Mouse (Mus musculus) right cerebral cortex, adult 2 months (tissue): ENCODE data around the gene Armc9.
A peak's percentile ranks its signal among the peaks of the same experiment; 100 is the strongest.

ENCODE experiments used
- DNase-seq, 2 experiments: peaks; one replicate each; pipeline ENCODE4 v3.0.0; 2021 to 2022; ENCODE audit warnings: low spot score in 2 of 2

The Armc9 gene

GRCm38 (mm10) chr1:86154133-86154823, at the start of gene Armc9:
Armc9 (plus strand) TSS chr1:86154780.
- peak; percentile 97 to 98 for DNase-seq

- DNase-seq = no peak
Measured at GRCm38 (mm10) chr1:86105054-86105453, 49.5 kb upstream of the Armc9 start.

DNA sequence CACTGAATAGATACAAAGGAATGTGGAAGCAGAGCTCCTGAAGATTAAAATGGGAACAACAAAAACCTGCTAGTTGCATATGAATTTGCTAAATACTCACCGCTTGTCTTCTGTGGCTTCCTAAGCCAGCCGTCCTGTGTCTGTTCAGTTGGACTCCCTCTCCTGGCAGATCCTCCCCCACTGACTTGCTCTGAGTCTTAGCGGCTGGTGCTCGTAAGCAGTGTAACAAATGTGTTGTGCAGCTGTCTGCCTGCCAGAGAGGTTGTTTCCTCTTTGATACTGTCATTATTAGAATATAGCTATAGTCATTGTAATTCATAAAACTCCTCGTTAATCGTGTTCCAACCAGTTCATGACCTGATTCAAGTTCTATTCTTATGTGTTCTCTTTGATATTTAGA, 42.8 kb upstream of the Armc9 start, which contains the start of gene Htr2b:
Gene Htr2b, minus strand, starts transcription at position 192 of the 400 bp plus-strand sequence.
- DNase-seq = peak; percentile 53

DNA sequence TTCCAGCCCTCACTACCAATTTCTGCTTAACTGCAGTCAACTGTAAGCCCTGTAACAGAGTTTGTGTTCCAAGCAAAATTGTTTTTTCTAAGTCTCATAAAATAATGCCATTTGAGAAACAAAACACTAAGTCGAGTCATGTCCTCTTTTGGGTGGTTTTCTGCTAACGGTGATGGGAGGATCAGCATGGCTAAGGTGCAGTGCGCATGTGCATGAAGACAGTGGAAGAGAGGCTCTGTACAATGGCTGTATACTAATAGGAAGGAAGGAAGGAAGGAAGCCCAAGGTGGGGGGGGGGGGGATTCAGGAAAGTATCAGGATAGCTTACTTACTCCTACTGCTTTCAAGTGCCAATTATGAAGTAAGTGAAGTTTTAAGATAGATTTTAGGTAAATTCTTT, 40.4 kb upstream of the Armc9 start:
- no peak for DNase-seq

DNA sequence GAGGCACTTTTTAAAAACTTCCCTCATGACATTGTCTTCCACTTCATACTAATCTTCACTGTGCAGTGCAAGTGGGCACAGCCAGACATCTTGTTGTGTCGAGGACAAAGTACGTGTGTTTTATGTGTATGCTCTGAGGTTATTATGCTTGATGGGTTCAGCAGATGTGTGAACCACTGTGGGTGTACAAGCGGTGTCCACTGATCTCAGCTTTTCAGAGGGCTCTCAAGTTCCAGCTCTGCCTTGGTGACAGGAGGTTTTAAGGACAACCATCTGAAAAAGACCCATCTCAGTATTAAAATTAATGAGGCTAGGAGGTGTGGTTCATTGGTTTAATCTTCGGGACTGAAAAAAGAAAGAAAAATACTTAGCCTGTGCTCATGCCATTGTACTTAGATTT, 35.0 kb upstream of the Armc9 start:
- no peak for DNase-seq

DNA sequence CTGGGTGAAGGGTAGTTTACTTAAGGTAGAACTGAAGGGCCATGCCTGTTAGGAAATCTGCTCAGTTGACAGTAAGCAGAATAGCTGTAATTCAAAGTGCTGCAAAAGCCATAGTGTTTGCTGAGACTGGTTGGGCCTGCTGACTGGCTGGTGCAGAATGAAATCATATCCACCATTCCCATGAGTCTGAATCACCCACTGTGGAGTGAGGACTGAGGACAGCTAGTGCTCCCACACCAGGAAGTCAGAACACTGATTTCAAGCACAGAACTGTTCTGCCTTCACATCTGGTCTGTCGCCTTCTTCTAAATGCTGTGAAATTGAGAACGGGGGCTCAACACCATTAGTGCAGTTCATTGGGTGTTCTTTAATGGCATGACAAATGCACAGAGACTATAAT, 28.5 kb upstream of the Armc9 start:
- no peak for DNase-seq

DNA sequence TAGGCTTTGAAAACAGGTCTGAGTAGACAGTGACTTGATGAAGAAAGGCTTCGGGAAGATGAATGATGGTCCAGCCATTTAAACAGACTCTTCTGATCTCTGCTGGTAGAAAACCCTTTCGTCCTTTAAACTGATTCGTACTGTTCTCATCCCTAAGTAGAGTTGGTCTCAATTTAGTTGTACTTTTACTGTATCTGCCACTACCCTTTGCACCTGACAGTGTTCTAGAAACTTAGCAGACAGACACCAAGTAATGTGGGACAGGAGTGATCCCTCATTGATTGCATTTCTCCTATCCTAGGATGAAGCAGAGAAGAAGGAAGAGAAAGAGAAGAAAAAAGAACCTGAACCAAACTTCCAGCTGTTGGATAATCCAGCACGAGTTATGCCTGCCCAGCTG, 21.2 kb upstream of the Armc9 start, which contains the start of gene Gm21972:
Gene Gm21972, plus strand, starts transcription at position 301 of the 400 bp plus-strand sequence.
- DNase-seq = no peak

GRCm38 (mm10) chr1:86135315-86135714, 19.3 kb upstream of the Armc9 start:
- no peak for DNase-seq

DNA sequence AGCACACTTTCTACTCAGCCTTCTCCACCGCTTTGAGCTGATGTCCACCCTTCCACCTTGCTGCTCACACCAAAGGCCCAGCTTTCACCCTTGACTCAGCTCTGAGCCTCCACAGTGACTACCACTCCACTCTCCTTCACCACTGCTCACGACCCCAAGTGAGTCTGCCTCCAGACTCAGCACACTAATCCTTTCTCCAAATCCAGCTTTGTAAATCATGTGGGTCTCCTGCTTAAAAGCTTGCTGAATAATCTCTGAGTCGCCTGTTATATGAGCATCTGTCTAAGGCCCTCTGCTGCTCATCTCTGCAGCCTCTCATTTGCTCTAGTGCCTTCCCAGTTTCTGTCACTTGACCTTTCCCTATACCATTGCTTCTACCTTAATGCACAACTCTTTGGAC, 13.5 kb upstream of the Armc9 start:
- DNase-seq = no peak

DNA sequence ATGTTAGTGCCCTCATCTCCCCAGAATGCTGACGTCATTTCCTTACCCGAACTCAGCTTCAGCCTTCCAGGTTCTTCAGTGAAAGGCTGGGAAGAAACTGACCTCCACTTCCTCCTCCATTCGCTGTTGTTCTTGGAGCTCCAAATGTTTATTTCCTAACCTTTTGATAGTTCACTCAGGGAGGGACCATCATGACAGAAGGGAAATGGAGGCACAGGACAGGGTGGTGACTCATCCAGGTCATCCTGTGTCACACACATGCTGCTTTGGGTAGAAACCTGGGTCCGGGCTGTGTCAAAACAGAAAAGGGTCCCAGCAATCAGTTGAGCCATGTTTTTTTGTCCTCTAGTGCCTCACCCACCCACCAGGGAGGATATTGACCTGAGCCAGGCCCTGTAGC, 11.4 kb upstream of the Armc9 start:
- DNase-seq = no peak

- no peak for DNase-seq
Measured at GRCm38 (mm10) chr1:86144001-86144944, 10.3 kb upstream of the Armc9 start.

DNA sequence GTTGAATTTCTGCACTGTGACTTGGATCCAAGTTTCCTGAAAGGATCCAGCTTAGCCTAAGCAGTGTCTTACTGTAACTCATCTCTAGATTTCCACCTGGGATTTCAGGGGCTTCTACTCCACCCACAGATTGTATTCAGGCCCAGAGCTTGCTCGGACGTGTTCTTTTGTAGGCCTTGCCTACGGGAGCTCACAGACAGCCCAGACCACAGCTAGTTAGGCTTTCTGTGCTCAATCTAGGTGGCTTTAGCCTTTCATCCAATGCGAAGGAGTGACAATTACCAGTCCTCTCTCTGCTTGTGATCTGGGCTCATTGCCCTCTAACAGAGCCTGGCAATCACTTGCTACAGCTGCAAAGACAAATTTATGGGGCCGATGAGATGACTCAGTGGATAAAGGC, 8.3 kb upstream of the Armc9 start:
- no peak for DNase-seq

GRCm38 (mm10) chr1:86147557-86147956, 7.0 kb upstream of the Armc9 start:
- no peak for DNase-seq

GRCm38 (mm10) chr1:86148161-86148560, 6.4 kb upstream of the Armc9 start:
- DNase-seq = no peak

- DNase-seq = no peak
Measured at GRCm38 (mm10) chr1:86150929-86151328, 3.7 kb upstream of the Armc9 start.

DNA sequence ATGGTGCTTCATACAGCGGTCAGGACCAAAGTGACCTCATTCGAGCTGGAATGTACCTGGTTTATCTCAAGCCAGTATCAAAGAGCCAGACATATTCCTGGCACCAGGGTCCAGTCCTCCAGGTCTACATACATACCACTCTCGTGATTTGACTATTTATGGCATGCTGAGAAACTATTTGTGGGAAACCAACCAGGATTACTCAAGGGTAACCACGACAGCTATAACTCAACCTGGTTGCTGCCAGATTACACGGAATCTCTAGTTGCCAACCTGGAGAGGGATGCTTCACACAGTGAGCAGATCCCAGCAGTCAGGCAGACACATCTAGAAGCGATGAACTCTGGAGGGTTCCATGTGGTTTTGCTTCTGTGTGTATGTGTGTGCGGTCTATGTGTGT, 3.2 kb upstream of the Armc9 start:
- DNase-seq = no peak

- no peak for DNase-seq
Measured at GRCm38 (mm10) chr1:86152618-86153017, 2.0 kb upstream of the Armc9 start.

DNA sequence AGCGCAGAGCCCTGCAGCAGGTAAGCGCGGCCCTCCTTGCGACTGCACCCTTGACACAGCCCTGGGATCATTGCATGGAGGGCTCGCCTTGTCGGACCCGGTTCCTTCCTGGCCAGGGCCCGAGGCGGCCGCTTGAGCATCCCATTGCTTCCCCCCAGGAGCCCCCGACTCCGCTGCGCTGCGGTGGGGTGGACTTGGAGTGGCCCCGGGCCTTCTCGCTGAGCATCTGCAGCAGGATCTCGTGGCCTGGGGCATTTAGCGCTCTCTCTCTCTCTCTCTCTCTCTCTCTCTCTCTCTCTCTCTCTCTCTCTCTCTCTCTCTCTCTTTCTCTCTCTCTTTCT, 214 bp downstream of the Armc9 start:
- no peak for DNase-seq

DNA sequence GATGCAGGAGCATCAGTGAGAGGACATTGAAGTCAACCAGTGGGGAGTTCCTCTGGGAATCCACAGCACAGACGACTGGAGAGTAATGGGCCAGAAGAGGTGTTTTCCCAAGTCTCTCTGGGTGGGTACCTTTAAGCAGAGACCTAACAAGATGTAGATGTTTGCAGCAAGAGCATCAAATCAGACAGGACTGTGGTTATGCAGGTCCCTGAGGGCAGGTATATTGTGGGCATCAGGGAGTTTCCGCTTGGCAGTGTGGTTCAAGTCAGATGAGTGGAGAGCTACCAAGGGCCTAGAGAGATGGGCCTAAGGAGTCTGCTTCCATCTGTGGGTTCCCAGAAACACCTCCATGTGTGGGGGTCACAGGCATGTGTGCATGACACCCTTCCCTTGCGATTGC, 1.5 kb downstream of the Armc9 start:
- DNase-seq = no peak

GRCm38 (mm10) chr1:86156595-86156994, 2.0 kb downstream of the Armc9 start:
- no peak for DNase-seq

GRCm38 (mm10) chr1:86160059-86160458, 5.5 kb downstream of the Armc9 start:
- no peak for DNase-seq

- no peak for DNase-seq
Measured at GRCm38 (mm10) chr1:86160479-86160878, 5.9 kb downstream of the Armc9 start.

- no peak for DNase-seq
Measured at GRCm38 (mm10) chr1:86161061-86161460, 6.5 kb downstream of the Armc9 start.
